Mouse (Mus musculus): Measurements from ENCODE around the gene Defb29. TPM values are rescaled to one million over a fixed set of nuclear protein-coding genes. Genes with fewer than 3 reads are reported as not detected.

Gene Defb29
- polyA plus RNA-seq, 1 experiment from 2014 or later, result not detected

DNA sequence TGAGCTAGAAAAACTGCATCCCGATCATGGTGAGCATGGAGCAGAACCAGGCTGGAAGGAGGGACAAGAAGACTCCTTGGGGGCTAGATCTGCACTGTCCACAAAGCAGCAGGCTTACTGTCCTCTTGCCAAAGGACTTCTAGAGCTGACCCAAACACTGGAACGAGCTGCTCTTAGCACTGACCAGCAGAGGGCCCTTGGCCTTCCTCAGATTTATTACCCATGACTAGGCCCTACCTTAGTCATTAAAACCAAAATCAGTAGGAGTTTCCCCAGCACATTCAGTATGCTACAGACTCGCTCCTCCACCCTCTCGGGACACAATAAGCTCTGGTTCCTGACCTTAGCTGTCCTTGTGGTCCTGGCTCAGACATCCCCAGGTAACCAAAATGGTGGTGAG lies 21.9 kb downstream of the Defb29 start, which contains the start of gene Defb28:
Gene Defb28 (plus strand): TSS at position 275 of the 400 bp plus-strand sequence.
- Histone ChIP-seq H3K9ac (ENCODE audit: low read length) (no peak within 1 kb of the TSS), H3K4me1 (ENCODE audit: control insufficient read depth, insufficient read depth, low read length) (no peaks in the 10 kb centered on the region), H3K27ac (ENCODE audit: low read depth, low read length) (no peak within 1 kb of the TSS), H3K4me3 (ENCODE audit: low read depth, low read length) (no peak within 1 kb of the TSS), H3K4me2 (no peak within 1 kb of the TSS), H3K36me3 (ENCODE audit: control insufficient read depth, insufficient read depth, low read length) (no peaks in the 10 kb centered on the region), H3K27me3 (ENCODE audit: control insufficient read depth, insufficient read depth, low read length) (no peaks in the 10 kb centered on the region), H3K9me3 (ENCODE audit: control insufficient read depth, low read length) (no peaks in the 10 kb centered on the region)
- no peak for ATAC-seq (ENCODE audit: low FRiP score)
- WGBS, result 80% methylated on average over 4 of the region's 4 CpGs
- DNase-seq (ENCODE audit: low spot score, missing footprints), result no peak

DNA sequence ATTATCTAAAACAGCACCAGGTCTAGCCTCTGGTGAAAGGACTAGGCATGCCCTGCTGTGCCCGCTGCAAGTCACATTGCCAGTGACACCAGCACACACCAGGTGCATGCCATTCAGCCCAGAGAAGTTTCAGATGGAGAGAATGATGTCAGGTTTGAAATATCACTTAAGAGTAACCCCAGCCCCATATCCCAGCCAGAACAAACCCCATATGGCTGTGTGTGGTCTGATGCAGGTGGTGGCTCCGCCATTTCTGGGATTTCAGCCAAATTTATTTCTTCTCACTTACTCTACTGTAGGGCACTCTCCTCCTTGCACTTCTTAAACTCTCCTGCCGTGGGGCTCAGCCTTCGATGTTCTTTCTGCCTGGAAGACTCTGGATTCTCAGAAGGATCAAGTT lies 23.8 kb downstream of the Defb29 start:
- Histone ChIP-seq H3K27ac (ENCODE audit: low read depth, low read length) (no peak overlapping the region), H3K36me3 (ENCODE audit: control insufficient read depth, insufficient read depth, low read length) (no peaks in the 10 kb centered on the region), H3K9ac (ENCODE audit: low read length) (no peak overlapping the region), H3K9me3 (ENCODE audit: control insufficient read depth, low read length) (no peaks in the 10 kb centered on the region), H3K4me2 (no peak overlapping the region), H3K4me1 (ENCODE audit: control insufficient read depth, insufficient read depth, low read length) (no peaks in the 10 kb centered on the region), H3K27me3 (ENCODE audit: control insufficient read depth, insufficient read depth, low read length) (no peaks in the 10 kb centered on the region), H3K4me3 (ENCODE audit: low read depth, low read length) (no peak overlapping the region)
- DNase-seq (ENCODE audit: low spot score, missing footprints), result no peak
- WGBS, result 85% methylated on average over 4 of the region's 4 CpGs
- no peak for ATAC-seq (ENCODE audit: low FRiP score)

DNA sequence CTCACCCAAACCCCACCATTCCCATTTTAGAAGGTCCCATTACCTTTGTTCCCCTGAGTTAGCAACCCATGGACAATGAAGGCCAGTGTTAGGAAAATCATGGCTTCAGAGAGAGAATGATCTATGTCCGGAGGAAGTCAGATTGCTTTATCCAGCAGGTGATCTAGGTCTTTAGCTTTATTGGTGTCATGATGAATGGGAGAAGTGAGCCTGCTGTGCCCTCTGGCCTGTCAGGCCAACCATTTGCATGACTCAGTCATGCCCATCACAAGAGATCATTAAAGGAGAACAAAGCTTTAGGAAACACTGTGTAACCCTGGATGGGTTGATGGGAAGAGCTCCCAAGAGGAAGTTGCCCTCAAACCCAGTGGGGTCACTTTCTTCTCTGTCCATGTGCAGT lies 28.3 kb downstream of the Defb29 start, which contains the start of gene Defb26:
Gene Defb26 (minus strand): TSS at position 101 of the 400 bp plus-strand sequence.
- Histone ChIP-seq H3K36me3 (ENCODE audit: control insufficient read depth, insufficient read depth, low read length) (no peaks in the 10 kb centered on the region), H3K27me3 (ENCODE audit: control insufficient read depth, insufficient read depth, low read length) (no peaks in the 10 kb centered on the region), H3K4me3 (ENCODE audit: low read depth, low read length) (no peak within 1 kb of the TSS), H3K9ac (ENCODE audit: low read length) (no peak within 1 kb of the TSS), H3K4me1 (ENCODE audit: control insufficient read depth, insufficient read depth, low read length) (no peaks in the 10 kb centered on the region), H3K27ac (ENCODE audit: low read depth, low read length) (no peak within 1 kb of the TSS), H3K9me3 (ENCODE audit: control insufficient read depth, low read length) (no peaks in the 10 kb centered on the region), H3K4me2 (no peak within 1 kb of the TSS)
- ATAC-seq (ENCODE audit: low FRiP score) (no peak), DNase-seq (ENCODE audit: low spot score, missing footprints) (no peak)
- 78% methylated on average over 1 of the region's 1 CpGs for WGBS

DNA sequence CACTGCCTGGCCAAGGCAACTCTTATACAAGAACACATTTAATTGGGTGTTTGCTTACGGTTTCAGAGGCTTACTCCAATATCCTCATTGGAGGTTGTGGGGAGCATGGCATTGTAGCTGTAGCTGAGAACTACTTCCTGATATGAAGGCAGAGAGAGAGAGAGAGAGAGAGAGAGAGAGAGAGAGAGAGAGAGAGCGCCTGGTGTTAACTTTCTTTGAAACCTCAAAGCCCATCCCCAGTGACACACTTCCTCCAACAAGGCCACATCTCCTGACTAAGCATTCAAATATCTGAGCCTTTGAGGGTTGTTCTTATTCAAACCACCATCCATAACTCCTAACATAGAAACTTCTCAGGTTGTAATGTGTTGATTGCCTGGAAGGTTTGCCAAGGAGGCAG lies 35.9 kb downstream of the Defb29 start:
- no peak for DNase-seq (ENCODE audit: low spot score, missing footprints)
- Histone ChIP-seq H3K4me2 (no peak overlapping the region), H3K4me1 (ENCODE audit: control insufficient read depth, insufficient read depth, low read length) (no peaks in the 10 kb centered on the region), H3K27me3 (ENCODE audit: control insufficient read depth, insufficient read depth, low read length) (no peaks in the 10 kb centered on the region), H3K36me3 (ENCODE audit: control insufficient read depth, insufficient read depth, low read length) (no peaks in the 10 kb centered on the region), H3K27ac (ENCODE audit: low read depth, low read length) (no peak overlapping the region), H3K9ac (ENCODE audit: low read length) (no peak overlapping the region), H3K9me3 (ENCODE audit: control insufficient read depth, low read length) (no peaks in the 10 kb centered on the region), H3K4me3 (ENCODE audit: low read depth, low read length) (no peak overlapping the region)
- WGBS, result 92% methylated on average over 2 of the region's 2 CpGs
- ATAC-seq (ENCODE audit: low FRiP score), result no peak

DNA sequence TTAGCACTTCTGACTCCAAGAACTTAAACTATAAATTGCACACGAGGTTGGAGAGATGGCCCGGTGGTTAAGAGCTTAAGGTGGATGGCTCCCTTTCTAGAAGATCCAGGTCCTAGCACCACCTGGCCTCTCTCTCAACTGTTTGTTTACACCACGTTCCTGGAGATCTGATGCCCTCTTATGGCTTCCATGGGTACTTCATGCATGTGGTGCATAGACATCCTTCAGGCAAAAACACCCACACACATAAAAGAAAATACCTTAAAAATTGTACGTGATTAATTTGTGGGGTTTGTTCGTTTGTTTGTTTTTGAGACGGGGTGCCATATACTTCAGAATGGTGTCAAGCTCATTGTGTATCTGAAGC lies 39.1 kb downstream of the Defb29 start:
- DNase-seq (ENCODE audit: low spot score, missing footprints) (no peak), ATAC-seq (ENCODE audit: low FRiP score) (no peak)
- H3K4me3 ChIP-seq (ENCODE audit: low read depth, low read length), result no peak overlapping the region
- no peak overlapping the region for H3K27ac ChIP-seq (ENCODE audit: low read depth, low read length)
- WGBS, result 77% methylated on average over 6 of the region's 6 CpGs
- no peaks in the 10 kb centered on the region for H3K36me3 ChIP-seq (ENCODE audit: control insufficient read depth, insufficient read depth, low read length)
- H3K4me2 ChIP-seq, result no peak overlapping the region
- no peaks in the 10 kb centered on the region for H3K4me1 ChIP-seq (ENCODE audit: control insufficient read depth, insufficient read depth, low read length)
- no peaks in the 10 kb centered on the region for H3K27me3 ChIP-seq (ENCODE audit: control insufficient read depth, insufficient read depth, low read length)
- H3K9me3 ChIP-seq (ENCODE audit: control insufficient read depth, low read length), result no peaks in the 10 kb centered on the region
- H3K9ac ChIP-seq (ENCODE audit: low read length), result no peak overlapping the region

DNA sequence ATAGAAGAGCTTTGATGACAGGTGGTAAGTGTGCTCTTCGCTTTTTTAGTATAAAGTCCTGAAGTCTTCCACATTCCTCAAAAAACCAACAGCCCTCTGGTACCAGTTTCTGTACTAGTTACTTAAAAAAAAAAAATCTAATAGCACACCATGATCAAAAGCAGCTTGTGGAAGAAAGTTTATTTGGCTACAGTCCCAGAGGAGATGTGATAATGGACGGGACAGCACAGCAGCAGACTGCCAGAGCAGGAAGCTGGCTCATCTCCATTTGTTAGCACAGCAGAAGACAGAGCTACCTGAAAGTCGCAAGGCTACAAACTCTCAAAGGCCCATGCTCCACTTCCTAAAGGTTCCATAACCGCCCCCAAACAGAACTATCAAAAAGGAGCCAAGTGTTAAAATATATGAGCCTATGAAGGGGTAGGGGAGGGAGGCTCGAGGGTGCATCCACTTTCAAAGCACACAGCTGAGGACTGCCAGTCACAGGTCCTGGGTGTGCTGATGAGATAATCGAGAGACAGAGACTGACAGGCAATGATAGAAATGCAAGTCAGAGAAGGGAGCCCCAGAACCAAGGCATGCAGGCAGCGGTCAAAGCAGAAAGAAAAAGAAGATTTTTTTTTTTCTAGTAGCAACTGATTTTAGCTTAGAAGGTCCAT lies 39.6 kb downstream of the Defb29 start:
- WGBS, result 81% methylated on average over 7 of the region's 7 CpGs
- Histone ChIP-seq H3K27ac (ENCODE audit: low read depth, low read length) (no peak overlapping the region), H3K36me3 (ENCODE audit: control insufficient read depth, insufficient read depth, low read length) (no peaks in the 10 kb centered on the region), H3K27me3 (ENCODE audit: control insufficient read depth, insufficient read depth, low read length) (no peaks in the 10 kb centered on the region), H3K4me1 (ENCODE audit: control insufficient read depth, insufficient read depth, low read length) (no peaks in the 10 kb centered on the region), H3K4me3 (ENCODE audit: low read depth, low read length) (no peak overlapping the region), H3K4me2 (no peak overlapping the region), H3K9ac (ENCODE audit: low read length) (no peak overlapping the region), H3K9me3 (ENCODE audit: control insufficient read depth, low read length) (no peaks in the 10 kb centered on the region)
- DNase-seq (ENCODE audit: low spot score, missing footprints), result no peak
- no peak for ATAC-seq (ENCODE audit: low FRiP score)

DNA sequence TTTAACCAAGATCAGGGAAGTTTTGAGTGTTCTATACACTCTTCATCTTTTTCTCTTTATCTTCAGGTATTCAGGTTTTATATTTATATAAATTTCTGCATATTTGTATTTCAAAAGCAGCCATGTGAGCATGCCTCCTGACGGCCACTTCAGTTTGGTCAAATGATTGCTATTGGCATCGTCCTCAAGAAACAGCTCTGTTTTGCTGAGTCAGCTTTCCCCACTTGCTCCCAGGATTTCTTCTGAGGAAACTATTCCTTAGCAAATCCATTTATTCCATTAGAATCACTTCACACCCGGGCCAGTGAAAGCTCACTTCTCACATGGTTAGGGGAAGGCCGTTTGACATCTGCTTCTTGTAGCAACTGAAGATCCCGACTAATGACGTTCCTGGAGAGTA lies 41.9 kb downstream of the Defb29 start:
- no peaks in the 10 kb centered on the region for H3K4me1 ChIP-seq (ENCODE audit: control insufficient read depth, insufficient read depth, low read length)
- DNase-seq (ENCODE audit: low spot score, missing footprints), result no peak
- WGBS, result 82% methylated on average over 6 of the region's 6 CpGs
- H3K9ac ChIP-seq (ENCODE audit: low read length), result no peak overlapping the region
- H3K27me3 ChIP-seq (ENCODE audit: control insufficient read depth, insufficient read depth, low read length), result no peaks in the 10 kb centered on the region
- no peak overlapping the region for H3K27ac ChIP-seq (ENCODE audit: low read depth, low read length)
- H3K9me3 ChIP-seq (ENCODE audit: control insufficient read depth, low read length), result no peaks in the 10 kb centered on the region
- H3K4me3 ChIP-seq (ENCODE audit: low read depth, low read length), result no peak overlapping the region
- no peaks in the 10 kb centered on the region for H3K36me3 ChIP-seq (ENCODE audit: control insufficient read depth, insufficient read depth, low read length)
- H3K4me2 ChIP-seq, result no peak overlapping the region
- ATAC-seq (ENCODE audit: low FRiP score), result no peak

DNA sequence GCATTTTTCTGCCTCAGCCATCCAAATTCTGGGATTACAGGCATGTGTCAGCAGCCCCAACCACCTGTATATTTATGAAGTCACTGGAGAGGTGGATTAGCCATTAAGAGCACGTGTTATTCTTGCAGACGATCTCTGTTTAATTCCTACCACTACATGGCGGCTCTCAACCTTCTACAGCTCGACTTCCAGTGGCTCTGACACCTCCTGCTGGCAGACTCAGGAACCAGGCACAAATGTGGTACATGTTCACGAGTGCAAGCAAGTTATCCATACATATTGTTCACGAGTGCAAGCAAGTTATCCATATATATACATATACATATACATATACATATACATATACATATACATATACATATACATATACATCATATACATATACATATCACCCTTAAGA lies 46.7 kb downstream of the Defb29 start:
- H3K4me1 ChIP-seq (ENCODE audit: control insufficient read depth, insufficient read depth, low read length), result no peaks in the 10 kb centered on the region
- H3K27me3 ChIP-seq (ENCODE audit: control insufficient read depth, insufficient read depth, low read length), result no peaks in the 10 kb centered on the region
- no peak for ATAC-seq (ENCODE audit: low FRiP score)
- H3K9ac ChIP-seq (ENCODE audit: low read length), result no peak overlapping the region
- H3K9me3 ChIP-seq (ENCODE audit: control insufficient read depth, low read length), result no peaks in the 10 kb centered on the region
- 76% methylated on average over 6 of the region's 6 CpGs for WGBS
- H3K4me3 ChIP-seq (ENCODE audit: low read depth, low read length), result no peak overlapping the region
- H3K4me2 ChIP-seq, result no peak overlapping the region
- H3K27ac ChIP-seq (ENCODE audit: low read depth, low read length), result no peak overlapping the region
- DNase-seq (ENCODE audit: low spot score, missing footprints), result no peak
- H3K36me3 ChIP-seq (ENCODE audit: control insufficient read depth, insufficient read depth, low read length), result no peaks in the 10 kb centered on the region

DNA sequence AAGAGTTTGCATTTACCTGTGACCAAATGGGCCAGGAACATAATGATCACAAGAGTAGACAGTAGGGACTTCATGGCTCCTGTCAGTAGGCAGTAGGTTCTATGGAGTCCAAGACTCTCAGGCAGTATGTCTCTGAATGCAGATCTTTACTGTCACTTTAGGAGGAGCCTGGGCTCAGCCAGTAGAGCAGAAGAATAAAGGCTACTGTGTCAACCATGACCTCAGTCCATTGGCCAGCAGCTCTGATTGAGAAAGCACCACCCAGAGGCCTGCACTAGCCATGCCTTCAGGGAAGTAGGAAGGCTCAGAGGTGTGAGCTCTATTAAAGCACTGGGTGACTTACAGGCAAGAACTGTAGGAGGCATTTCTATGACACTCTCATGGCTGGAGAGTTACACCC lies 49.9 kb downstream of the Defb29 start, which contains the start of gene Defb22:
Gene Defb22 (minus strand): TSS at position 101 of the 400 bp plus-strand sequence.
- ATAC-seq (ENCODE audit: low FRiP score) (no peak), DNase-seq (ENCODE audit: low spot score, missing footprints) (no peak)
- no peaks in the 10 kb centered on the region for H3K9me3 ChIP-seq (ENCODE audit: control insufficient read depth, low read length)
- H3K36me3 ChIP-seq (ENCODE audit: control insufficient read depth, insufficient read depth, low read length), result no peaks in the 10 kb centered on the region
- H3K9ac ChIP-seq (ENCODE audit: low read length), result no peak within 1 kb of the TSS
- no peak within 1 kb of the TSS for H3K27ac ChIP-seq (ENCODE audit: low read depth, low read length)
- H3K4me3 ChIP-seq (ENCODE audit: low read depth, low read length), result no peak within 1 kb of the TSS
- H3K4me2 ChIP-seq, result no peak within 1 kb of the TSS
- H3K4me1 ChIP-seq (ENCODE audit: control insufficient read depth, insufficient read depth, low read length), result no peaks in the 10 kb centered on the region
- H3K27me3 ChIP-seq (ENCODE audit: control insufficient read depth, insufficient read depth, low read length), result no peaks in the 10 kb centered on the region

Data from midbrain, embryonic 11.5 days (tissue).